Mouse (Mus musculus) G1E (cell line): Measurements from ENCODE around the gene Papss2. TPM values are rescaled to one million over a fixed set of nuclear protein-coding genes. Genes with fewer than 3 reads are reported as not detected.
"Not testable (repeated sequence)": the region's sequence is repeated elsewhere in the genome, so short reads cannot be mapped to it uniquely, and the experiment has no call there.

Experiments used
- ATAC-seq: 2 replicates; pipeline ENCODE4 v1.8.0; 2016; ENCODE audit warnings: mild to moderate bottlenecking; ENCODE audit not compliant: insufficient number of reproducible peaks, poor library complexity, low FRiP score, severe bottlenecking; ENCODE audit errors: extremely low read depth
- DNase-seq: peaks from one replicate; pipeline ENCODE4 v3.0.0; 2012; ENCODE audit warnings: low spot score
- H3K27me3 ChIP-seq: 2 replicates; pipeline ENCODE4 v1.6.1; 2012; ENCODE audit warnings: mild to moderate bottlenecking, low read length, inconsistent platforms; ENCODE audit not compliant: insufficient read depth
- H3K36me3 ChIP-seq: replicated peaks from 2 replicates; pipeline ENCODE3; 2012; ENCODE audit warnings: mild to moderate bottlenecking, inconsistent platforms
- H3K4me1 ChIP-seq: 2 replicates; pipeline ENCODE4 v1.6.1; 2012; ENCODE audit warnings: low read depth, low read length, inconsistent platforms, mixed read lengths; ENCODE audit not compliant: insufficient read depth
- H3K4me3 ChIP-seq: 2 replicates; pipeline ENCODE4 v1.5.1; 2012; ENCODE audit warnings: low read depth, mild to moderate bottlenecking, inconsistent platforms, low read length, moderate library complexity, mixed read lengths
- H3K9me3 ChIP-seq: replicated peaks from 2 replicates; pipeline ENCODE4 v1.6.1; 2012; ENCODE audit warnings: inconsistent platforms
- CTCF ChIP-seq: IDR thresholded peaks from 2 replicates; pipeline ENCODE4 v1.5.1; 2012; ENCODE audit warnings: low read depth, low read length, inconsistent platforms, mixed read lengths
- GATA1 ChIP-seq: IDR thresholded peaks from 2 replicates; pipeline ENCODE4 v1.6.1; 2012; ENCODE audit warnings: borderline replicate concordance, low read length, inconsistent platforms, mixed read lengths
- GATA2 ChIP-seq: IDR thresholded peaks from 2 replicates; pipeline ENCODE4 v1.6.1; 2012; ENCODE audit warnings: low read depth, low read length, inconsistent platforms, borderline replicate concordance
- POLR2AphosphoS5 ChIP-seq: IDR thresholded peaks from 2 replicates; pipeline ENCODE4 v1.6.1; 2012; ENCODE audit warnings: low read depth, low read length, inconsistent platforms; ENCODE audit not compliant: insufficient replicate concordance
- TAL1 ChIP-seq: conservative IDR thresholded peaks from 2 replicates; pipeline ENCODE4 v1.6.1; 2012; ENCODE audit warnings: low read depth, low read length, inconsistent platforms, mixed read lengths
- polyA plus RNA-seq: library from polyadenylated mRNA; stranded (reverse); fragments of >175 nt; gene quantifications from 2 replicates; pipeline ENCODE4 v1.2.3, GENCODE M21; 2012
- total RNA-seq, 2 experiments: library from RNA; stranded (forward) in 1 of 2; stranded (reverse) in 1 of 2; fragments of 200-1000 nt in 1 of 2; fragments of >200 nt in 1 of 2; fragmentation: Nextera tagmentation in 1 of 2; gene quantifications; 2 replicates each; pipeline ENCODE4 v1.2.3; 2014 to 2017

The Papss2 gene
- total and polyA plus RNA-seq, 3 experiments, result 7.0 to 164 (median 66.2) TPM

GRCm38 (mm10) chr19:32653122-32653521 lies 57.5 kb downstream of the Papss2 start:
- Histone ChIP-seq H3K9me3 (no peaks in the 10 kb centered on the region), H3K4me1 (peaks cover 80% of the 10 kb centered on the region), H3K27me3 (no peaks in the 10 kb centered on the region), H3K4me3 (no peak overlapping the region; the same call in 1 of the 2 replicates), H3K36me3 (peaks cover 39% of the 10 kb centered on the region)
- TF ChIP-seq GATA1 (no peak), POLR2AphosphoS5 (no peak), GATA2 (no peak), CTCF (no peak), TAL1 (no peak)
- DNase-seq (peak; percentile 53), ATAC-seq (peak; percentile 65)

- H3K36me3 ChIP-seq, result peaks cover 33% of the 10 kb centered on the region
- peaks cover 74% of the 10 kb centered on the region for H3K4me1 ChIP-seq
- no peak for TF ChIP-seq CTCF
- no peak for TF ChIP-seq POLR2AphosphoS5
- TF ChIP-seq TAL1, result no peak
- TF ChIP-seq GATA2, result no peak
- TF ChIP-seq GATA1, result no peak
- ATAC-seq, result peak; percentile 84
- no peak overlapping the region; the same call in 1 of the 2 replicates for H3K4me3 ChIP-seq
- peak; percentile 39 for DNase-seq
- H3K27me3 ChIP-seq, result no peaks in the 10 kb centered on the region
- no peaks in the 10 kb centered on the region for H3K9me3 ChIP-seq
These were observed 58.2 kb downstream of the Papss2 start for GRCm38 (mm10) chr19:32653630-32654362.

GRCm38 (mm10) chr19:32659346-32659745 lies 63.8 kb downstream of the Papss2 start:
- Histone ChIP-seq H3K4me1 (peaks cover 34% of the 10 kb centered on the region), H3K36me3 (peaks cover 61% of the 10 kb centered on the region), H3K4me3 (no peak overlapping the region), H3K27me3 (no peaks in the 10 kb centered on the region), H3K9me3 (no peaks in the 10 kb centered on the region)
- DNase-seq (no peak), ATAC-seq (no peak)
- TF ChIP-seq GATA2 (no peak), CTCF (no peak), POLR2AphosphoS5 (no peak), GATA1 (no peak), TAL1 (no peak)

GRCm38 (mm10) chr19:32662936-32663335 lies 67.3 kb downstream of the Papss2 start:
- no peak for TF ChIP-seq GATA2
- no peak for TF ChIP-seq GATA1
- no peak for TF ChIP-seq TAL1
- TF ChIP-seq CTCF, result no peak
- TF ChIP-seq POLR2AphosphoS5, result no peak
- DNase-seq, result no peak
- H3K27me3 ChIP-seq, result no peaks in the 10 kb centered on the region
- no peak for ATAC-seq
- no peak overlapping the region for H3K4me3 ChIP-seq
- H3K36me3 ChIP-seq, result peaks cover 74% of the 10 kb centered on the region
- H3K4me1 ChIP-seq, result peaks cover 7% of the 10 kb centered on the region
- no peaks in the 10 kb centered on the region for H3K9me3 ChIP-seq

DNA sequence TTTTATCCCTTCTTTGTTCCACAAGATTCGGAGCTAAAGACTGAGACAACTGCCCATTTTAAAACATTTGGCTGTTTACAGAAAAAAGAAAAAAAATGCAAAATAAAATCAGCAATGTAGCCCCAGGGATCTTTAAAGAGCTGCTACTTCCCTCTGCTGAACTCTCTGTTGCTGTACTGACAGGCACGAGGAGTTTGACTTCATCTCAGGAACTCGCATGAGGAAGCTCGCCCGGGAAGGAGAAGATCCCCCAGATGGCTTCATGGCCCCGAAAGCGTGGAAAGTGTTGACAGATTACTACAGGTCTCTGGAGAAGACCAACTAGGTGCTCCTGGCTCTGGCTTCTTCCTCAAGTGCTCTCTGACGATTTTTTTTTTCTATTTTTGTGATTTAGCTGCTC lies 69.7 kb downstream of the Papss2 start:
- DNase-seq (no peak), ATAC-seq (no peak)
- Histone ChIP-seq H3K36me3 (peaks cover 87% of the 10 kb centered on the region), H3K4me3 (no peak overlapping the region), H3K4me1 (peaks cover 4% of the 10 kb centered on the region), H3K27me3 (no peaks in the 10 kb centered on the region), H3K9me3 (no peaks in the 10 kb centered on the region)
- TF ChIP-seq GATA1, result no peak

DNA sequence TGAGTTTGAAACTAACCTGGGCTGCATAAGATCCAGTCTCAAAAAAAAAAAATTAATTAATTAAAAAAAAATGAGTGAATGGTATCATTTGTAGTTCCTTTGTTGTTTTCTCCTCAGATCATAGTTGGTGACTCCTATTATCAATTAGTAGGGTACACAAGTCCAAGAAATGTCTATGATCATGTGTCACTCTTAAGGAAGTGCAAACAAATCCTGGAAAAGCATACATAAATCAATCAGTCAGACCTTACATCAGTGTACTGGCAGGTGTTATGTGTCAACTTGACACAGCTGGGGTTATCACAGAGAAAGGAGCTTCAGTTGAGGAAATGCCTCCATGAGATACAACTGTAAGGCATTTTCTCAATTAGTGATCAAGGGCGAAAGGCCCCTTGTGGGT lies 72.2 kb downstream of the Papss2 start:
- peaks cover 81% of the 10 kb centered on the region for H3K36me3 ChIP-seq
- not testable (repeated sequence) for H3K9me3 ChIP-seq, ATAC-seq, H3K4me1 ChIP-seq, H3K27me3 ChIP-seq, DNase-seq, H3K4me3 ChIP-seq

GRCm38 (mm10) chr19:32675766-32676165 lies 80.2 kb downstream of the Papss2 start:
- Histone ChIP-seq H3K36me3 (peaks cover 79% of the 10 kb centered on the region), H3K4me1 (peaks cover under 1% of the 10 kb centered on the region; the same call in 1 of the 2 replicates), H3K9me3 (no peaks in the 10 kb centered on the region), H3K4me3 (no peak overlapping the region), H3K27me3 (no peaks in the 10 kb centered on the region)
- ATAC-seq (no peak), DNase-seq (no peak)
- TF ChIP-seq GATA2, result no peak
- no peak for TF ChIP-seq TAL1
- TF ChIP-seq CTCF, result no peak
- no peak for TF ChIP-seq GATA1
- no peak for TF ChIP-seq POLR2AphosphoS5
